Mouse (Mus musculus) CD8-positive naive resting alpha-beta T cell, adult 2 months (primary cell): ENCODE data around the gene Ctdnep1.
"Not testable (repeated sequence)": the region's sequence is repeated elsewhere in the genome, so short reads cannot be mapped to it uniquely, and the experiment has no call there.

Source experiments
- DNase-seq, 2 experiments: peaks; one replicate each; pipeline ENCODE4 v3.0.0; 2022; ENCODE audit warnings: low read depth in 2 of 2, low spot score in 2 of 2

Ctdnep1 gene

GRCm38 (mm10) chr11:70010033-70010432, 29.1 kb downstream of the Ctdnep1 start:
- DNase-seq, result no peak

GRCm38 (mm10) chr11:70010548-70010947, 29.6 kb downstream of the Ctdnep1 start:
- DNase-seq, result no peak

GRCm38 (mm10) chr11:70010961-70011360, 30.0 kb downstream of the Ctdnep1 start:
- DNase-seq, result no peak

GRCm38 (mm10) chr11:70012931-70013330, 32.0 kb downstream of the Ctdnep1 start:
- no peak for DNase-seq

GRCm38 (mm10) chr11:70013408-70013807, 32.5 kb downstream of the Ctdnep1 start:
- DNase-seq, result no peak

GRCm38 (mm10) chr11:70014051-70014450, 33.1 kb downstream of the Ctdnep1 start:
- DNase-seq, result no peak

GRCm38 (mm10) chr11:70014880-70015558, 34.1 kb downstream of the Ctdnep1 start, which contains the start of gene Acadvl:
Acadvl (minus strand) TSS chr11:70015411.
- DNase-seq, result peak; percentile 48 to 67

- DNase-seq, result no peak
Observed at GRCm38 (mm10) chr11:70015677-70016076, 34.7 kb downstream of the Ctdnep1 start.

GRCm38 (mm10) chr11:70016177-70016576, 35.2 kb downstream of the Ctdnep1 start:
- not testable (repeated sequence) for DNase-seq

- no peak for DNase-seq
Observed at GRCm38 (mm10) chr11:70016669-70017068, 35.7 kb downstream of the Ctdnep1 start, which contains the start of gene Dlg4. Dlg4 (plus strand) TSS chr11:70016942.

GRCm38 (mm10) chr11:70017199-70017767, 36.3 kb downstream of the Ctdnep1 start:
- DNase-seq, result no peak

- DNase-seq, result no peak
Observed at GRCm38 (mm10) chr11:70018131-70018990, 37.4 kb downstream of the Ctdnep1 start.

GRCm38 (mm10) chr11:70019495-70020021, 38.6 kb downstream of the Ctdnep1 start:
- no peak for DNase-seq

GRCm38 (mm10) chr11:70020022-70020631, 39.2 kb downstream of the Ctdnep1 start:
- DNase-seq, result no peak

- DNase-seq, result peak; percentile 48 to 62
Observed at GRCm38 (mm10) chr11:70020731-70021263, 39.8 kb downstream of the Ctdnep1 start.

GRCm38 (mm10) chr11:70021264-70022132, 40.5 kb downstream of the Ctdnep1 start:
- DNase-seq, result peak; percentile 83 to 93

- no peak for DNase-seq
Observed at GRCm38 (mm10) chr11:70023481-70024150, 42.7 kb downstream of the Ctdnep1 start.

- DNase-seq, result no peak
Observed at GRCm38 (mm10) chr11:70024151-70024514, 43.2 kb downstream of the Ctdnep1 start.

GRCm38 (mm10) chr11:70026689-70027088, 45.7 kb downstream of the Ctdnep1 start:
- DNase-seq, result no peak
